In the genomic region with DNA sequence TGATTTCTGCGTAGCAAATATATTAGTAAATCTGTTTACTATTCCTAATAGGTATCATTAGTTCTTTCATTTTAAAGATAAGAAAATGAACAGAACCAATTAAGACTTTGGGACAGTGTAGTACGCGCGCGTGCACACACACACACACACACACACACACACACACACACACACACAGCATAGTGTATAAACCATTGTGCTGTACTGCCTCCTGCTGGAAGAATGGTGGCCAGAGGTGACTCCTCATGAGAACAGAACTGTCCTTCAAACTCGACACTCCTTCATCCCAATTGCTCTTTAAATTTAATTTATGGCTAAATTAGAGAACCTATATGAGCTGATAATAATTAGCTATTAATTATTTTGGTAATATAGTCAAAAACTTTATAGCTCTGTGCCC, we compare ENCODE assay signal across 10 mouse cellular contexts. TPM values are rescaled to one million over a fixed set of nuclear protein-coding genes. Genes with fewer than 3 reads are reported as not detected.
DNase-seq lines count a peak whose midpoint lies in the region; ATAC-seq and TF ChIP-seq lines count a peak whose summit lies in the region.
"Had no signal": no experiment of that assay in that cellular context is flagged by ENCODE, and none has a peak within 500 bp of the region (broad histone marks: within the 10 kb centered on the region; RNA-seq: fewer than 3 reads in every experiment).

No protein-coding gene starts in this region.

- ATAC-seq in heart, embryonic 12.5 days (ENCODE audit: insufficient number of reproducible peaks, low FRiP score): no peak
- no peak for ATAC-seq in hindbrain, embryonic 14.5 days (ENCODE audit: low FRiP score)
- no peak for ATAC-seq in hindbrain, embryonic 13.5 days (ENCODE audit: low FRiP score)

- TF ChIP-seq CTCF in heart, adult 2 months (IDR thresholded peaks at IDR 0.05): peak; percentile 53
- peak; percentile 54 for TF ChIP-seq CTCF in bone marrow macrophage, adult 2 months (IDR thresholded peaks at IDR 0.05; ENCODE audit: low read depth, low read length)
- no peak for TF ChIP-seq CTCF in cerebellum, adult 2 months (IDR thresholded peaks at IDR 0.05; ENCODE audit: borderline replicate concordance, insufficient read depth, low read depth, low read length)

- DNase-seq in heart, adult 2 months: no peak
- DNase-seq in 416B (ENCODE audit: low read depth): peak; percentile 59
- DNase-seq in lung, postnatal 25 days (ENCODE audit: low spot score): peak; percentile 49
- no peak for DNase-seq in cerebellum, adult 2 months
- no peak for DNase-seq in hindbrain, embryonic 14.5 days (ENCODE audit: low spot score)

- TF ChIP-seq POLR2A in heart, adult 2 months (IDR thresholded peaks at IDR 0.05; ENCODE audit: insufficient read depth, low read depth, low read length): no peak
- TF ChIP-seq POLR2A in bone marrow macrophage, adult 2 months (IDR thresholded peaks at IDR 0.05; ENCODE audit: borderline replicate concordance, low read depth, low read length): no peak
- TF ChIP-seq POLR2A in cerebellum, adult 2 months (IDR thresholded peaks at IDR 0.05; ENCODE audit: borderline replicate concordance, insufficient read depth, low read length): no peak

- H3K27ac ChIP-seq in heart, adult 2 months: no peak overlapping the region
- H3K27ac ChIP-seq in heart, embryonic 12.5 days (ENCODE audit: poor library complexity, severe bottlenecking): no peak overlapping the region
- no peak overlapping the region for H3K27ac ChIP-seq in bone marrow macrophage, adult 2 months (ENCODE audit: insufficient read depth, low read depth, low read length)
- no peak overlapping the region for H3K27ac ChIP-seq in cerebellum, adult 2 months (ENCODE audit: insufficient read depth, low read length)
- no peak overlapping the region for H3K27ac ChIP-seq in hindbrain, embryonic 14.5 days
- H3K27ac ChIP-seq in hindbrain, embryonic 13.5 days: no peak overlapping the region
- H3K27ac ChIP-seq: embryonic facial prominence, embryonic 13.5 days; hindbrain, embryonic 10.5 days had no signal

- no peak overlapping the region for H3K9ac ChIP-seq in heart, adult 2 months (ENCODE audit: low read depth, low read length)
- no peak overlapping the region for H3K9ac ChIP-seq in heart, embryonic 12.5 days
- no peak overlapping the region for H3K9ac ChIP-seq in hindbrain, embryonic 14.5 days
- H3K9ac ChIP-seq in hindbrain, embryonic 13.5 days: no peak overlapping the region
- H3K9ac ChIP-seq: embryonic facial prominence, embryonic 13.5 days had no signal

- H3K4me1 ChIP-seq in heart, adult 2 months (ENCODE audit: control insufficient read depth, insufficient read depth, low read length): no peaks in the 10 kb centered on the region
- H3K4me1 ChIP-seq in heart, embryonic 12.5 days (replicated peaks): no peaks in the 10 kb centered on the region
- no peaks in the 10 kb centered on the region for H3K4me1 ChIP-seq in bone marrow macrophage, adult 2 months (ENCODE audit: control insufficient read depth, insufficient read depth, low read length)
- H3K4me1 ChIP-seq in cerebellum, adult 2 months (ENCODE audit: control insufficient read depth, insufficient read depth, low read length): no peaks in the 10 kb centered on the region
- no peaks in the 10 kb centered on the region for H3K4me1 ChIP-seq in hindbrain, embryonic 14.5 days (replicated peaks; ENCODE audit: control insufficient read depth, insufficient read depth, low read length)
- H3K4me1 ChIP-seq in hindbrain, embryonic 13.5 days (replicated peaks): no peaks in the 10 kb centered on the region
- H3K4me1 ChIP-seq: embryonic facial prominence, embryonic 13.5 days; hindbrain, embryonic 10.5 days had no signal

- H3K4me2 ChIP-seq in heart, embryonic 12.5 days: no peak overlapping the region
- H3K4me2 ChIP-seq in hindbrain, embryonic 14.5 days (replicated peaks): no peak overlapping the region
- no peak overlapping the region for H3K4me2 ChIP-seq in hindbrain, embryonic 13.5 days
- H3K4me2 ChIP-seq: embryonic facial prominence, embryonic 13.5 days had no signal

- no peaks in the 10 kb centered on the region for H3K79me2 ChIP-seq in heart, adult 2 months (replicated peaks; ENCODE audit: control insufficient read depth, insufficient read depth, low read length)

- no peaks in the 10 kb centered on the region for H3K36me3 ChIP-seq in heart, adult 2 months (ENCODE audit: control insufficient read depth, insufficient read depth, low read length)
- H3K36me3 ChIP-seq in heart, embryonic 12.5 days: peaks cover 8% of the 10 kb centered on the region; the same call in 1 of the 2 replicates
- H3K36me3 ChIP-seq in hindbrain, embryonic 14.5 days (replicated peaks; ENCODE audit: control insufficient read depth, insufficient read depth): peaks cover 23% of the 10 kb centered on the region
- peaks cover 30% of the 10 kb centered on the region for H3K36me3 ChIP-seq in hindbrain, embryonic 13.5 days

- no peak overlapping the region for H3K4me3 ChIP-seq in heart, adult 2 months
- no peak overlapping the region for H3K4me3 ChIP-seq in heart, embryonic 12.5 days
- H3K4me3 ChIP-seq in bone marrow macrophage, adult 2 months (ENCODE audit: insufficient read depth, low read length): no peak overlapping the region
- no peak overlapping the region for H3K4me3 ChIP-seq in cerebellum, adult 2 months (replicated peaks; ENCODE audit: insufficient read depth, low read depth, low read length)
- no peak overlapping the region for H3K4me3 ChIP-seq in hindbrain, embryonic 14.5 days (replicated peaks; ENCODE audit: low read length)
- H3K4me3 ChIP-seq in hindbrain, embryonic 13.5 days: no peak overlapping the region
- H3K4me3 ChIP-seq: embryonic facial prominence, embryonic 13.5 days; hindbrain, embryonic 10.5 days had no signal

- 90% methylated on average over 6 of the region's 6 CpGs for WGBS in heart, adult 2 months
- WGBS in heart, embryonic 12.5 days: 89% methylated on average over 6 of the region's 6 CpGs
- 87% methylated on average over 6 of the region's 6 CpGs for WGBS in cerebellum, adult 2 months
- WGBS in hindbrain, embryonic 14.5 days: 95% methylated on average over 6 of the region's 6 CpGs
- 95% methylated on average over 6 of the region's 6 CpGs for WGBS in hindbrain, embryonic 13.5 days

- no peaks in the 10 kb centered on the region for H3K27me3 ChIP-seq in heart, adult 2 months (ENCODE audit: control insufficient read depth, insufficient read depth, low read length)
- H3K27me3 ChIP-seq in heart, embryonic 12.5 days (replicated peaks): no peaks in the 10 kb centered on the region
- H3K27me3 ChIP-seq in cerebellum, adult 2 months (ENCODE audit: control insufficient read depth, insufficient read depth, low read length): no peaks in the 10 kb centered on the region
- no peaks in the 10 kb centered on the region for H3K27me3 ChIP-seq in hindbrain, embryonic 14.5 days (ENCODE audit: control insufficient read depth, insufficient read depth, low read length)
- no peaks in the 10 kb centered on the region for H3K27me3 ChIP-seq in hindbrain, embryonic 13.5 days
- H3K27me3 ChIP-seq: embryonic facial prominence, embryonic 13.5 days had no signal

- no peak for TF ChIP-seq EP300 in heart, adult 2 months (IDR thresholded peaks at IDR 0.05; ENCODE audit: insufficient read depth, low read depth, low read length)

- no peaks in the 10 kb centered on the region for H3K9me3 ChIP-seq in heart, embryonic 12.5 days (replicated peaks)
- no peaks in the 10 kb centered on the region for H3K9me3 ChIP-seq in hindbrain, embryonic 14.5 days (ENCODE audit: control insufficient read depth, low read length)
- H3K9me3 ChIP-seq in hindbrain, embryonic 13.5 days: no peaks in the 10 kb centered on the region
- H3K9me3 ChIP-seq: embryonic facial prominence, embryonic 13.5 days; hindbrain, embryonic 10.5 days had no signal

- intact Hi-C loops in heart, adult 2 months (cut with DNase I): loop anchor here (5.0 kb wide), 1 partner anchor 45 kb away; a partner anchor contains a TSS

RNA-seq across cellular contexts. Expression of a gene that starts 25.9 kb away (rescaled TPM):
- total RNA-seq in heart, adult 2 months (2021): not detected
- polyA plus RNA-seq in heart, adult 2 months (2012; rRNA removed): not detected in 2 replicates
- not detected in 2 replicates for polyA plus RNA-seq in heart, embryonic 12.5 days (2016; fragmentation: Nextera tagmentation; extraction: Ambion mirVana)
- not detected in 2 replicates for polyA plus RNA-seq in bone marrow macrophage, adult 2 months (2012; ENCODE audit: insufficient read depth, insufficient read length, missing spikeins)
- polyA plus RNA-seq in cerebellum, adult 2 months (2012; rRNA removed): not detected in 2 replicates
- not detected in 2 replicates for polyA plus RNA-seq in hindbrain, embryonic 14.5 days (2014; fragmentation: Nextera tagmentation; extraction: Ambion mirVana)
- polyA plus RNA-seq in hindbrain, embryonic 13.5 days (2015; fragmentation: Nextera tagmentation; extraction: Ambion mirVana): not detected in 2 replicates
- polyA plus RNA-seq: embryonic facial prominence, embryonic 13.5 days; hindbrain, embryonic 10.5 days had no signal

RNA-seq across cellular contexts. Expression of a gene that starts 44.1 kb away (rescaled TPM):
- total RNA-seq in heart, adult 2 months (2021): 1 to 10 TPM; 2.3 to 2.6 TPM
- polyA plus RNA-seq in heart, adult 2 months (2012; rRNA removed): 0.88 and 1.2 TPM in 2 replicates
- polyA plus RNA-seq in heart, embryonic 12.5 days (2016; fragmentation: Nextera tagmentation; extraction: Ambion mirVana): 8.4 and 8.6 TPM in 2 replicates
- 11.0 and 12.5 TPM in 2 replicates for polyA plus RNA-seq in bone marrow macrophage, adult 2 months (2012; ENCODE audit: insufficient read depth, insufficient read length, missing spikeins)
- polyA plus RNA-seq in cerebellum, adult 2 months (2012; rRNA removed): 1.5 and 1.8 TPM in 2 replicates
- 4.5 and 4.7 TPM in 2 replicates for polyA plus RNA-seq in hindbrain, embryonic 14.5 days (2014; fragmentation: Nextera tagmentation; extraction: Ambion mirVana)
- 3.1 and 3.9 TPM in 2 replicates for polyA plus RNA-seq in hindbrain, embryonic 13.5 days (2015; fragmentation: Nextera tagmentation; extraction: Ambion mirVana)

RNA-seq across cellular contexts. Expression of a gene that starts 45.2 kb away (rescaled TPM):
- 1 to 10 TPM; 4.1 to 6.7 TPM for total RNA-seq in heart, adult 2 months (2021)
- 3.6 and 5.8 TPM in 2 replicates for polyA plus RNA-seq in heart, adult 2 months (2012; rRNA removed)
- 11.2 and 12.0 TPM in 2 replicates for polyA plus RNA-seq in heart, embryonic 12.5 days (2016; fragmentation: Nextera tagmentation; extraction: Ambion mirVana)
- 16.4 and 21.8 TPM in 2 replicates for polyA plus RNA-seq in bone marrow macrophage, adult 2 months (2012; ENCODE audit: insufficient read depth, insufficient read length, missing spikeins)
- polyA plus RNA-seq in cerebellum, adult 2 months (2012; rRNA removed): 10.0 and 11.8 TPM in 2 replicates
- 12.5 and 17.3 TPM in 2 replicates for polyA plus RNA-seq in hindbrain, embryonic 14.5 days (2014; fragmentation: Nextera tagmentation; extraction: Ambion mirVana)
- 10.1 and 11.9 TPM in 2 replicates for polyA plus RNA-seq in hindbrain, embryonic 13.5 days (2015; fragmentation: Nextera tagmentation; extraction: Ambion mirVana)

Comparison
In these comparisons a context has a peak if more than half of its experiments do, and no peak if none do; other contexts are left out.
1. DNase-seq: peak in 416B (single experiment) and lung, postnatal 25 days (single experiment); none in heart, adult 2 months (0 of 2), cerebellum, adult 2 months (0 of 2) and hindbrain, embryonic 14.5 days (single experiment).